Mouse (Mus musculus) bone marrow, adult 2 months (tissue): ENCODE data around the gene Rbm12.

Source experiments
- CTCF ChIP-seq: fragments of 200-500 bp; IDR thresholded peaks from 2 replicates; pipeline ENCODE4 v1.5.1; 2011; ENCODE audit warnings: low read length, control low read depth; ENCODE audit not compliant: control insufficient read depth, insufficient read depth
- POLR2A ChIP-seq: fragments of 200-500 bp; IDR thresholded peaks from 2 replicates; pipeline ENCODE4 v1.6.1; 2011; ENCODE audit warnings: low read depth, mild to moderate bottlenecking, control low read depth, low read length, borderline replicate concordance; ENCODE audit not compliant: control insufficient read depth

GRCm38 (mm10) chr2:156079674-156080073 lies 32.1 kb downstream of the Rbm12 start:
- TF ChIP-seq CTCF (no peak), POLR2A (no peak)
